Mouse (Mus musculus) thymus, postnatal 36 days (tissue): ENCODE results near the gene Hist1h2bq.

Experiments used
- DNase-seq, 2 experiments: peaks; one replicate each; pipeline ENCODE4 v3.0.0; 2022; ENCODE audit warnings: mixed read lengths in 2 of 2

The Hist1h2bq gene

DNA sequence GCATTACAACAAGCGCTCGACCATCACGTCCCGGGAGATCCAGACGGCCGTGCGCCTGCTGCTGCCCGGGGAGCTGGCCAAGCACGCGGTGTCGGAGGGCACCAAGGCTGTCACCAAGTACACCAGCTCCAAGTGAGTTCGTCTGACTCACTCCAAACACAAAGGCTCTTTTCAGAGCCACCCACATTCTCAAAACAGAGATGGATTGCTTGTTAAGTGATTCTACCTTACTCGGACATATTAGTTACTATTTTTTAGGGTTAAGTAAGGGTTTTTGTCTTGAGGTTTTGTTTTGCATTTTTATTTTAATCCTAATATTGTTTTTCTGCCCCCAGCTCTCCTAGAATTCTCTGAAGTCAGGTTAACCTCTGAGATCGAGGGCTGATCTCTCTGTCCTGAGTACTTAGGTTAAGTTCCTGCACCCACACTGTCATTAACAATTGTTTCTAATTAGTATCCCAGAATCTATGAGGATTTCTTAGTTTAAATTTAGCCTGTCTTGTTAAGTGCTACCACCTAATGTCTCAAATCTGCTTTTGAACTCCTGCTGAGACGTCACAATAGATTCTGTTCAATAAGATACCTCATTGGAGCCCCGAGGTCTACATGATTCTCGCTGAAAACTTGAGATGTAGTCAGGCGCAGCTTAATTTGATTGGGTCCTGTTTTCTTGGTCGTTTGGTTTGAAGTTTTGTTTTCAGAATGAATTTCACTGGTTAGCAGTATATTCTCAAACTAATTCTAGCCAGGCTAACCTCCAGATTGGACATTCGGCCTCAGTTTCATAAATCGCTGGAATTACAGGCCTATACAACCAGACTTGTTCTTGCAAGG lies 22.0 kb downstream of the Hist1h2bq start:
- no peak for DNase-seq

DNA sequence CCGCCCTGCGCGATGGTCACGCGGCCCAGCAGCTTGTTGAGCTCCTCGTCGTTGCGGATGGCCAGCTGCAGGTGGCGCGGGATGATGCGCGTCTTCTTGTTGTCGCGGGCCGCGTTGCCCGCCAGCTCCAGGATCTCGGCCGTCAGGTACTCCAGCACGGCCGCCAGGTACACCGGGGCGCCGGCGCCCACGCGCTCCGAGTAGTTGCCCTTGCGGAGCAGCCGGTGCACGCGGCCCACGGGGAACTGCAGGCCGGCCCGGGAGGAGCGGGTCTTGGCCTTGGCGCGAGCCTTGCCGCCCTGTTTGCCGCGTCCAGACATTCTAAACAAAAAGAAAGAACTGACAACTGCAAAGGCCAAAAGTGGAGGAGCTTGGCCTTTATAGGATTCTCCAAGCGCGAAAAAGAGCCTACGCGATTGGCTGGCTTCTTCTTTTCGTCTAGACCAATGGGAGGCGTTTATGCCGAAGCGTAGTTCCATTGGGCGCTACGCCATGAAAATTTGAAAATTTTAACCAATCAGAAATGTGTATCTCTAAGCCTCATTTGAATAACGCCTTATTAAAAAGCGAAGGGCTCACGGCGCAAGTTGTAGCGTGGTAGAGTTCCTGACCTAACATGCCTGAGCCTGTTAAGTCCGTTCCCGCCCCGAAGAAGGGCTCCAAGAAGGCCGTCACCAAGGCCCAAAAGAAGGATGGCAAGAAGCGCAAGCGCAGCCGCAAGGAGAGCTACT lies 22.9 kb downstream of the Hist1h2bq start, which contains the start of the genes Hist1h2an and Hist1h2bp:
Gene Hist1h2an, minus strand, starts transcription at position 320 of the 731 bp plus-strand sequence.
Gene Hist1h2bp, plus strand, starts transcription at position 563 of the 731 bp plus-strand sequence.
- DNase-seq, result peak; percentile 82 to 86

DNA sequence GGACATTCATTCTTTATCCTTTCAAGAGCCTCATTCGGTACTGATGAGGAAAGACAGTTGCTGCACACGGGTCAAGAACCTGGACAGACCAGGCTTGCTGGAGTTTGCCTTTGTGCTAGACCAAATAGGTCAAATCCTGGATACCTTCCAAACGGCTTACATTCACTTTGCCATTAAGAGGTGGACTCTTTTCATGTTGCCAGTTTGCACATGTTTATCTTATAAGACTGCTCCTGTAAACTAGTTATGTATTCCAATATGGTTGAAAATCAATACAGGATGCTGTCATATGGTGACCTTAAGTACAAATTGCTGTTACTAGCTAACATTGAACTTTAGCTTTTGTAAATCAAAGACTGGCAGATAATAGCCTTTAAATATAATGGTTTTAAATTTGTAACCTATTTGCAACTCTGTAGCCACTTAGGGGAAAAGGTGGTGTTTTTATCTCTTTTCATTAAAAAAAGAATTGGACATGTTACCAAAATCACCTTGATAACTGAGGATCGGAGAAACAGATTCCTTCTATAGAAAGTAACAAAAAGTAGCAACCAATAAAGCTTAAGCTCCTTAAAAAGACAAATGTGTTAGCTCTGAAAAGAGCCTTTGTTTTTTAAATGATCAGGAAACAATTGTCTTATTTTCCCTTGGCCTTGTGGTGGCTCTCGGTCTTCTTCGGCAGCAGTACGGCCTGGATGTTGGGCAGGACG lies 23.7 kb downstream of the Hist1h2bq start:
- DNase-seq, result no peak

DNA sequence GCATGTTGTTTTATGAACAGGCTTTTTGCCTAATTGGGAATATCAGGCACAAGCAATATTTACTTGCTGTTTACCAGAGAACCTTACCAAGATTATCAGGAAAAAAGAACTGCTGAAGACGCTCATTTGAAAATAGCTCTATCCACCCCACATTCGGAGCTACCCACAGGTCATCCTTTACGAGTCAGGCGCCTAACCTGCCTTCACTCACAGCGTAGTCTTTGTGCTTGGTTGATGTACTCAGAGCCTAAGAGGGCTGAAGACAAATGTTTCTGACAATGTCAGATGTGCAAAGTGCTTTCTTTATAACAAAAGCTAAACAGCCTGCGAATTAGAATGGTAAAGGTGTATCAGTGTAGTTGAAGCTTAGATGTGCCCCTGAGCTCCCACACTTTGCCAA lies 25.7 kb downstream of the Hist1h2bq start:
- DNase-seq, result no peak

DNA sequence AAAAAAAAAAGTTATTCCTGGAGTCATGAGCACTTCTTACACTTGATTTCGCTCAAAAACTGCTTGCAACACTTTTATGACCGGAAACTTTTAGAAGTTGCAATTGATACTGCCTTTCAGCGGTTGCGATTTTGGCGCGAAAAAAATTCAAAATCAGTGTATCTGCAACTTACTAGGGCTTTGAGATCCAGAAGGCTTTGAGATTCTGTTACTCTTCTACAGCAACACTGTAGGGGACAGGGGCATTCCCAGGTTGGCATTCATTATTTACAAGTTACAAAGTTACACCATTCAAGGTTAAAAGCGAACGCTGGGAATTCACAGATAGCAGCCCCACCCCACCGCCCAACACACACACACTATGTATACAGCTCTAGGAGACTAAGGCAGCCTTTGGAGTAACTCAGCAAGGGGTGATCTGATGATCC lies 26.2 kb downstream of the Hist1h2bq start:
- DNase-seq, result peak; percentile 31 to 41

DNA sequence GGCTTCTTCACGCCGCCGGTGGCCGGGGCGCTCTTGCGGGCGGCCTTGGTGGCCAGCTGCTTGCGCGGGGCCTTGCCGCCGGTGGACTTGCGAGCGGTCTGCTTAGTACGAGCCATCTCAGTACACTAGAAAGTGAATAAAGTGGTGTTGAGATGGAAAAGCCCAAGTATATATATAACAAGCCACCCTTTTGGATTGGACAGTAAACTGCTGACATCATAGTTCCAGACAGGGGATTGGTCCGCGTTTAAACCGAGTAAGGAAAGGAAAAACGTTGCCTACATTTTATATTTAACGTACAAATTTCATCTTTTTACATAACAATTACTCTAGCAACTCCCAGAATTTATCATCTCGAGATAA lies 26.8 kb downstream of the Hist1h2bq start, which contains the start of gene Hist1h3i:
Gene Hist1h3i, minus strand, starts transcription at position 116 of the 363 bp plus-strand sequence.
- DNase-seq, result peak; percentile 51 to 61

DNA sequence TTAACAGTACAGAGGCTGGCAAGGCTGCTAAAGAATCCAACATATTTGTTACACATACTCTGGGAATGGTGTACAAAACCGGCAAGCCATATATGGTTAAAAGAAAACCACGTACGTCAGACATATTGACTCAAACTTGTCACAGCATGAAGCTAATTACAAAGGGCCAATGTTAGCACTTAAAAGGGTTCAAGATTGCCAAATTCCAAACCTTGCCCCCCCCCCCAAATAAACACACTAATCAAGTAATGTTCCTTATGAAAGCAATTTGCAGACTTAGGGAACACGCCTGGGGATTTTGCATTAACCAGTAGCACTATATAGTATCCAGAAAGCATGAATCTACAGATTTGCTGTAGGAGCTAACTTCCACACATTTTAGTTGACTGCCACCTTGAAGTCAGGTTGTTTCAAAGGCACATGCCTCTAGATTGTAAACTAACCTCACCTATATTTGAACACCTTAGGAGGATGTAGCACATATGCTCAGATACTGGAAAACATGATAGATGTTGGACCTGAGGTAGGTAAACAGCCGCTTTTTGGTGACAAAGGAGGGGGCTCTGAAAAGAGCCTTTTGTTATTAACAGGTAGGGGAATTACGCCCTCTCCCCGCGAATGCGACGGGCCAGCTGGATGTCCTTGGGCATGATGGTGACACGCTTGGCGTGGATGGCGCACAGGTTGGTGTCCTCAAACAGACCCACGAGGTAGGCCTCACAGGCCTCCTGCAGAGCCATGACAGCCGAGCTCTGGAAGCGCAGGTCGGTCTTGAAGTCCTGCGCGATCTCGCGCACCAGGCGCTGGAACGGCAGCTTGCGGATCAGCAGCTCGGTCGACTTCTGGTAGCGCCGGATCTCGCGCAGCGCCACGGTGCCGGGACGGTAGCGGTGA lies 27.4 kb downstream of the Hist1h2bq start:
- peak; percentile 45 to 55 for DNase-seq

DNA sequence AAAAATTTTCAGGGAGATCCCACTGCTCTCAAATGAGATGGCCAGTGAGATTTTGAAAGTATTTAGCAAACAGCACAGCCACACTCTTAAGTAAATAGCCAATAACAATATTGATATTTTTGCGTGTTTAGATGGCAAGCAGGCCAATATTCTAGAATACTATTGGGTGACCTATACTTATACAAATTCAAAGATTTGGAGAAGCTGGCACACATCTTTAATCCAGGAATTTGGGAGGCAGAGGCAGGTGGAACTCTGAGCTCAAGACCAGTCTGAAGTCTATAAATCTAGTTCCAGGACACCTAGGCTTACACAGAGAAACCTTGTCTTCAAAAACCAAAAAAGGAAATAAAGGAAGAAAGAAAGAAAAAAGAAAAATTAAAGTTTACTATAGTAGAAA lies 28.4 kb downstream of the Hist1h2bq start:
- no peak for DNase-seq

DNA sequence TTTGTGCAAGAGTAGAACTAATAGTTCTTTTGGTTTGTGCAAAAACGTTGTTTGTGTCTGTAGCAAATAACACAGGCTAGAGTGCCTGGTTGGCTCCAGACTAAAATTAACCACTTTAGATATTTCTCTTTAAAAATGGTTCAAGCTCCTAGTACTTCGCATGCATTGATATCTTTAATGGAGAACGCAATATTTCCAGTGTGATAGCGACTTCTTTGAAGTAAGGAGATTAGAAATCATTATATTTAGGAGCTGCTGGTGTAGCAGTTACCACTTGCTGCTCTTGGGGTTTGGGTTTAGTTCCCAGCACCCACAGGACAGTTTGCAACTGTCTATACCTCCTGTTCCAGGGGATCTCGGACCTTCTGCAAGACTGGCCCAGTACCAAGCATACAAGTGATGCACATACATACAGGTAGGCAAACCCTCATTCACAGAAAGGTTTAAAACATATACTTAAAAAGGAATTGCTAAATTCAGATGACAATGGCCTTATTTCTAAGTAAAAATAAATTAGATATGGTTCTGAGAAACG lies 28.9 kb downstream of the Hist1h2bq start:
- no peak for DNase-seq

DNA sequence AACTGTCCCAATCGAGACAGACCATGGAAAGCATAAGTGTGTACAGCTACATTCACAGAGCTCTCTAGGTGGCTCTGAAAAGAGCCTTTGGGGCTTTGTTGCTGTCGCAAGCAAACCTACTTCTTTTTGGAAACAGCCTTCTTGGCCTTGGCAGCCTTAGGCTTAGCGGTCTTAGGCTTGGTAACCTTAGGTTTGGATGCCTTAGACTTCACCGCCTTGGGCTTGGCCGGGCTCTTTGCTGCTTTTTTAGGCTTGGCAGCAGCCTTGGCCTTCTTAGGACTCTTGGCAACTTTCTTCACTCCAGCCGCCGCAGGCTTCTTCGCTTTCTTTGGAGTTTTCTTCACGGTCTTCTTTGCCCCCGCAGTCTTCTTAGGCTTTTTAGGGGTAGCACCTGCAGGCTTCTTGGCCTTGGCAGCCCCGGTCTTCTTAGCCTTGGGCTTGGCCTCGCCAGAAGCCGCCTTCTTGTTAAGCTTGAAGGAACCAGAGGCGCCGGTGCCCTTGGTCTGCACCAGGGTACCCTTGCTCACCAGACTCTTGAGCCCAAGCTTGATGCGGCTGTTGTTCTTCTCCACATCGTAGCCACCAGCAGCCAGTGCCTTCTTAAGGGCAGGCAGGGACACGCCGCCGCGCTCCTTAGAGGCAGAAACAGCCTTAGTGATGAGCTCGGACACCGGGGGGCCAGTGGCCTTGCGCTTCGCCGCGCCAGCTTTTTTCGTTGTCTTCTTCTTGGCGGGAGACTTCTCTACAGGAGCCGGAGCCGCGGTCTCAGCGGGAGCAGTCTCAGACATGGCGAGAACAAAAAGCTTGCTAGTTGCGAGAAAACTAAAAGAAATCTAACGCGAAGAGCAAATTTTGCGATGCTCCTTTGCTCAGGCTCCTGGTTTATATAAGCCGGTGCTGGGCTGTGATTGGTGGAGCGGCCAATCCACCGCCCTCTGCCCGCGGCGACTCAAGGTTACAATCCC lies 29.9 kb downstream of the Hist1h2bq start, which contains the start of gene Hist1h1b:
Gene Hist1h1b, minus strand, starts transcription at position 859 of the 965 bp plus-strand sequence.
- peak; percentile 72 to 82 for DNase-seq

DNA sequence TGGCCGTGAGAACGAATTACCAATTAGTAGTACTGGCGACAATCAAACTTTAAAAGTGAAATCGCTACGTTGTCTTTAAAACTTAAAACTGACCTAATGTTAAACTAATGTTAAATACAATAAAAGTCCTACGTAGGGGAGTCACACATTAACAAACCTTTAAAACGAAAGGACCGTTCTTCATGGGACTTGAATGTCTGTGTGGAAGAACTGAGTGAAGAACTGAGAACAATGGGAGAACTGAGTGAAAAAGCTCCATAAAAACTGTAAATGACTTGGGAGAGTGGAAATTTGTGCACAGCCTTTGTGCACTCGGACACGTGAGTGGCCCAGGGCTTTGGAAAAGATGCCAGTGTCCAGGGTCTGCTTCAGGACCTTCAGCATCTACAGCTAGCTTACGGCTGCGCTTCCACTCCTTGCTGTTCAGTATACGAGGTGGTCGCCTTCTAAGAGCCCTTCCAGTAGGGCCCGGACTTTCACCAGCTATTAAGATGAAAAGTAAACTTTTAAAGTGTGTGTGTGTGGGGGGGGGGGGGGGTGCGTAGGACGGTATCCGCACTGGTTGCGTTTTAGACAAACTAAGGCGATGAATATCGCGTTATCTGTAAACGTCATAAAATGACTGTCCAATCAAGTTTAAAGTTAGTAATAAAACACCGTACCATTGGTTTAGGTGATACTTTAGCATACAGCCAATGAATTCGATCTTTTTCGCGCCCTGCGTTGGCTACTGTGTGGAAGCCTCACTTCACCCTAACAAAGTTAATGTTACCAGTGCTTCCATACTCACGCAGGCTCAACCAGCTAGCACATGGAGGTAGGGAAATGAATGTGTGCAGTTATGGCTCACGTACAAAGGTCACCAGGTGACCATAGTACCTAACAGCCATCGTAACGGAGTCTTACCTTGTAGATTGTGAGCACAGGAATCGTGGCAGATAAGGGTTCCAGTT lies 30.9 kb downstream of the Hist1h2bq start:
- DNase-seq, result peak; percentile 58 to 72
